Mouse (Mus musculus) ES-Bruce4 (cell line): ENCODE measurements around the gene Ice1. TPM values are rescaled to one million over a fixed set of nuclear protein-coding genes. Genes with fewer than 3 reads are reported as not detected.

Experiments
- H3K27ac ChIP-seq: 2 replicates; pipeline ENCODE4 v1.5.1; 2012; ENCODE audit warnings: low read length, inconsistent platforms; ENCODE audit not compliant: insufficient read depth
- H3K27me3 ChIP-seq: 2 replicates; pipeline ENCODE4 v1.6.1; 2012; ENCODE audit warnings: mild to moderate bottlenecking, low read length, inconsistent platforms; ENCODE audit not compliant: control insufficient read depth, poor library complexity, insufficient read depth, severe bottlenecking
- H3K36me3 ChIP-seq: 2 replicates; pipeline ENCODE4 v1.6.1; 2012; ENCODE audit warnings: inconsistent platforms, mild to moderate bottlenecking, low read length, moderate library complexity; ENCODE audit not compliant: control insufficient read depth, poor library complexity, insufficient read depth, severe bottlenecking
- H3K4me1 ChIP-seq: one replicate; pipeline ENCODE4 v1.8.1; 2011; ENCODE audit warnings: low read length; ENCODE audit not compliant: control insufficient read depth, insufficient read depth
- H3K4me3 ChIP-seq: 2 replicates; pipeline ENCODE4 v1.5.1; 2011; ENCODE audit warnings: low read depth, mild to moderate bottlenecking, low read length
- H3K9ac ChIP-seq: 2 replicates; pipeline ENCODE4 v1.6.1; 2012; ENCODE audit warnings: low read depth, mild to moderate bottlenecking, inconsistent platforms; ENCODE audit not compliant: poor library complexity, severe bottlenecking
- H3K9me3 ChIP-seq: replicated peaks from 2 replicates; pipeline ENCODE4 v1.6.1; 2012; ENCODE audit warnings: mild to moderate bottlenecking, low read length, inconsistent platforms; ENCODE audit not compliant: control insufficient read depth, poor library complexity, insufficient read depth, severe bottlenecking
- CTCF ChIP-seq: IDR thresholded peaks from one replicate; pipeline ENCODE4 v1.8.1; 2011; ENCODE audit warnings: low read depth, low read length
- EP300 ChIP-seq: IDR thresholded peaks from 2 replicates; pipeline ENCODE4 v1.6.1; 2011; ENCODE audit warnings: low read depth, low read length; ENCODE audit not compliant: insufficient read depth
- POLR2A ChIP-seq: IDR thresholded peaks from one replicate; pipeline ENCODE4 v1.8.1; 2011; ENCODE audit warnings: low read length; ENCODE audit not compliant: insufficient read depth
- polyA plus RNA-seq: library from polyadenylated mRNA; stranded (reverse); fragments of >200 nt; gene quantifications from 2 replicates; pipeline ENCODE4 v1.2.4, GENCODE M21; 2011; ENCODE audit warnings: low read depth; ENCODE audit not compliant: missing spikeins, insufficient read depth, insufficient read length

Gene Ice1
- polyA plus RNA-seq, 1 experiment = 42.3 TPM

DNA sequence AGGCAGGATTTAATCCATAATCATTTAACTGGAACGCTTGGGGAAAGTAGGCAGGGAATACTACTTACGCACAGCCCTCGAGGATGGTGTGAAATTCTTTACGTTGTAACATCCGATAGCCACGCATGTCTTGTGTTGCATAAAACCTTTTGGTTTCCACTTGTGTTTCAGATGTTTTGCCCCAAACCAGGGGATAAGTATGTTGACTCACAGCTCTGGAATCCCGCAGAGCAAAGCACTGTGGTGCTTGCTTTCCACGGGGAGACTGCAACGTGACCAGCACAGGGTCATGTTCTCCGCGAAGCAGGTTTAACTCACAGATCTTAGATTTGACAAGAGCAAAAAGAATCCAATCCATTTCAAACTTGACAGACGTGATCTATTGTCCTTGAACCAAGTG lies 18.1 kb upstream of the Ice1 start:
- Histone ChIP-seq H3K27ac (no peak overlapping the region), H3K4me3 (no peak overlapping the region), H3K9me3 (no peaks in the 10 kb centered on the region), H3K9ac (no peak overlapping the region), H3K36me3 (no peaks in the 10 kb centered on the region), H3K4me1 (no peaks in the 10 kb centered on the region), H3K27me3 (no peaks in the 10 kb centered on the region)
- TF ChIP-seq CTCF (no peak), POLR2A (no peak), EP300 (no peak)

DNA sequence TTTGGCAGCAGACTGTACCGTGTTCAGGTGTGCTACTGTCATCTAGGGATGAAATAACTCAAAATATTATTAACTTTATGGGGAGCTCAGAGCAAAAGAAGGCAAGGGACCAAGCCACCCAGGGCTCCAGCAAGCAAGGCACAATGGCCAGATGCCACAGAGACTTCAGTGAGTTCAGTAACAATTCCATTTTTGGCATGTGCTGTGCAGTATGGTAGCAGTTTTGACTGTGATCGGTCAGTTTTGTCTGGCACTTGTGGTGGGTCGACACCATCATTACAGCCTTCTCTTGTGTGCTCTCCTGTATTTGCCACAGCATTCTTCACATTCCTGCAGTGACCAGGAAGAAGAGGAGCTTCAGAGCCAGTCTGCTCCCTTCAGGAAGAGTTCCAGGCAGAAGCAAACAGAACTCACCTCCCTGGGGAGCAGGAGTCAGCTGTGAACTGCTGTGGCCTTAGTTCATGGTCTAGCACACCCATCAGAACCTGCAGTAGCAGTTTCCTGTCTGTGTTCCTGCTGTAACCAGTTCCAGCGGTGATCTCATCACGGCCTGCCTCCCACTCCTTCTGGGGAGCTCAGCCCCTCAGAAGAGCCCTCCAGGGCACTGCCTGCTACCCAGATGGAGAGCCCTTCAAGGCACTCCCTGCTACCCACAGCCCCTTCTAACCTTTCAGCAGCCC lies 16.8 kb upstream of the Ice1 start:
- no peaks in the 10 kb centered on the region for H3K36me3 ChIP-seq
- no peaks in the 10 kb centered on the region for H3K4me1 ChIP-seq
- H3K9me3 ChIP-seq = no peaks in the 10 kb centered on the region
- H3K4me3 ChIP-seq = no peak overlapping the region
- TF ChIP-seq EP300 (no peak), CTCF (no peak), POLR2A (no peak)
- no peak overlapping the region for H3K9ac ChIP-seq
- H3K27ac ChIP-seq = no peak overlapping the region
- no peaks in the 10 kb centered on the region for H3K27me3 ChIP-seq

DNA sequence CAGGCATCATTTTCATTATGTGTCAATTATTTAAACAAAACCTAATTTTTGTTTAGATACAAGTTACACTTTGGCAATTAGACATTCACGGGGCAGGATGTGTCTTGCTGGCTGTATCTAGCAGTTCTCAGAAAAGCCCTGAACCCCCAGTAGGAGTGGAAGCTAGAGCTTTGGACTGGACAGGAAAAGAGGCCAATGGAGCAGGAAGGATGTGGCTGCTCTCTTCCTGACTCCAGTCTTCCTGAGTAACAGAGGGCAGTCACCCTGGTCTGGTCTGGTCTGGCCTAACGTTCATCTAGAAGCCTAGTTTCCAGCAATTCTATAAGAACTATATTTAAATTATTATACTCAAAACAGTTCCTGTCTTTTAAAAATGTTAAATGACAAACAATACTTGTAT lies 16.0 kb upstream of the Ice1 start:
- Histone ChIP-seq H3K9me3 (no peaks in the 10 kb centered on the region), H3K36me3 (no peaks in the 10 kb centered on the region), H3K4me3 (no peak overlapping the region), H3K9ac (no peak overlapping the region), H3K27me3 (no peaks in the 10 kb centered on the region), H3K27ac (no peak overlapping the region), H3K4me1 (no peaks in the 10 kb centered on the region)
- TF ChIP-seq EP300 = no peak
- no peak for TF ChIP-seq CTCF
- TF ChIP-seq POLR2A = no peak

DNA sequence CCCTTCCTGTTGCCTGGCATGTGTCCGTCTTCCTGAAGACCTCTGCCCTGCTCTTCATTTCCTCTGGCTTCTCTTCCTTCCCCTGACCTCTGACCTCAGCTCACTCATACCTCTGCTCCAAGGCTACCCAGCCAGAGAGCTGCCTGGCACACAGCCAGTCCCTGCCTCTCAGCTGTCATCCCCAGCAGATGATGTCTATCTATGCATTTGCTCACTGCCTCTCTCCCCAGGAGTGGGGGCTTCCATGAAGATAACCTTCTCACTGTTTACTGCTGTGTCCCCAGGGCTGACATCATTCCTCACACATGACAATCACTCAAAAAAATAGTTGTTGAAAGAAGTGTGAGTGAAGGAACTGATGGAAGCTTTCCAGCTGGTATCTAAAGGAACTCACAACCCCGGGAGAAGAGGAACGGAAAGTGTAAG lies 12.6 kb upstream of the Ice1 start:
- H3K4me1 ChIP-seq = no peaks in the 10 kb centered on the region
- no peaks in the 10 kb centered on the region for H3K27me3 ChIP-seq
- H3K27ac ChIP-seq = no peak overlapping the region
- TF ChIP-seq CTCF = no peak
- TF ChIP-seq EP300 = no peak
- TF ChIP-seq POLR2A = no peak
- no peaks in the 10 kb centered on the region for H3K36me3 ChIP-seq
- H3K9me3 ChIP-seq = no peaks in the 10 kb centered on the region
- no peak overlapping the region for H3K4me3 ChIP-seq
- H3K9ac ChIP-seq = no peak overlapping the region

DNA sequence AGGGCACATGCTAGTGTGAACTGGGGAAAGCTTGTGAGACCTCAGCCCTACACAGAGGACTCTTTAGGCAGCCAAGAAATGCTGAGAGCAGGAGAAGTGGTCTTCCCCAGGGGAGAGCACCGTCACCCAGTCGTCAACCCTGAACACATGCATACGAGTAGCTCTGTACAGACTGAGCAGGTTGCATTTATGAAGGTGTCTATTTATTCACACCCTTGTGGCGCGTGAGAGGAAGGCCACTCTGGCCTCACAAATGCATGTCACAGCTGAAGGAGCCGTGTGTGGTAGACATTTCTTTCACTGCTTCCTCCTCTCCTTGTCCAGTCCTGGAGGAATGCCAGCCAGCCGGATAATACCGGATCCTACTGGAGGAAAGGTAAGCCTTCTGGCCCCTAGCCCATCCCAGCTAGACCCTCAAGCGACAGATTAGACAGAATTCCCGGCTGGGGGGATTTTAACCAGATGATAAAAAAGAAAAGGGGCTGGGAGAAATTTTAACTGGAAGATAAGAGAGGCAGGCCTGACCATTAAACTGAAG lies 8.6 kb upstream of the Ice1 start:
- Histone ChIP-seq H3K9me3 (no peaks in the 10 kb centered on the region), H3K27me3 (no peaks in the 10 kb centered on the region), H3K9ac (no peak overlapping the region), H3K36me3 (no peaks in the 10 kb centered on the region), H3K4me1 (no peaks in the 10 kb centered on the region), H3K27ac (no peak overlapping the region), H3K4me3 (no peak overlapping the region)
- TF ChIP-seq EP300 = no peak
- TF ChIP-seq POLR2A = no peak
- TF ChIP-seq CTCF = no peak

DNA sequence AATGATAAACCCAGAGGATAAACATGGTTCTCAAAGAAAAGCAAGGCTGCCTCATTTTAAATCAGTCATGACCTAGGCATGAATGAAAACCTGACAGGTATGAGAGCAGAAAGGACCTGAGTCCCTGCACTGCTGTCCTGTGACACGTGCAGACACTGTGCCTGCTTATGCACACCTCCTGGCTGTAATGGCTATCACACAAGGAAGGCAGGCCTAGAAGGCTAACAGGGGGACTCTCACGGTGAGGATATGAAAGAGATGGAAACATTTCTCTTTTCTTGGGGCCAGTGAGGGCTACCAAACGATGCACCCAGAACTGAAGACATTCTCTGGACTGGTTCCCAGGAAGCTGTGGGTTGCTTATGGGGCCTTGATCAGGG lies 6.6 kb upstream of the Ice1 start:
- Histone ChIP-seq H3K9me3 (no peaks in the 10 kb centered on the region), H3K4me3 (no peak overlapping the region), H3K27me3 (no peaks in the 10 kb centered on the region), H3K36me3 (no peaks in the 10 kb centered on the region), H3K9ac (no peak overlapping the region), H3K4me1 (no peaks in the 10 kb centered on the region), H3K27ac (no peak overlapping the region)
- TF ChIP-seq CTCF = no peak
- TF ChIP-seq EP300 = no peak
- no peak for TF ChIP-seq POLR2A
